15 mouse cellular contexts compared by ENCODE assay signal in the genomic region with DNA sequence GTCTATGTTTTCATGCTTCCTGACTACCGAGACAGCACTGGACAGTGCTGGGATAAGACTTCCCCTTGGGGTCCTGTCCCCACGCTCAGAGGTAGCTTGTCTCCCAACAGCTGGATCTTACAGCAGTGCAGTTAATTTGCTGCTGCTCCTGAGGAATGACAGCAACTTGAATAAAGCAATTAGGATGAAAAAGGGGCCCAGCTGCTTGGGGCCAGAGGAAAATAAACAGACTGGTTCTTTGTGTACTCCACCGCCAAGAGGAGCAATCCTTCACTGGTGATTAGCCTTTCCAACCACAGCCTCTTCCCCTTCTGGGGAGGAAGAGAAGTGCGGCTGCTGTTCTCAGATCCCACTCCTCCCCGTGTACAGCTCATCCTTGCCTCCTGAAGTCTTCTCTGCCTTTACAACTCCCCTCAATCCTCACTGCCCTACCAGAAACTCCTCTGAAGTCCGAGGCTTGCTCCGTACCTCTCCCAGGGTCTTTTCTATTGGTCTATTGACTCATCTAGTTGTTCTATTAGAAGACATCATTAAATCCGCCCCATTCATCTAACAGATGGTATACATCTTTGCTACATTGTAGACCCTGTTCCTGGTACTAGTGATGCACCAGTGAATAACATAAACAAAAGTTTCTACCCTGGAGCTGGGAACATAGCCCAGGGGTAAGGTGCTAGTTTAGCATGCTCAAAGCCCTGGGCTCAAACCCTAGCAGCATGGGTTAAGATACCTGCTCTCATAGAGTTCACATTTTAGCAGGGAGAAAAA. TPM values are rescaled to one million over a fixed set of nuclear protein-coding genes. Genes with fewer than 3 reads are reported as not detected.
DNase-seq lines count a peak whose midpoint lies in the region; ATAC-seq and TF ChIP-seq lines count a peak whose summit lies in the region.
"Had no signal": no experiment of that assay in that cellular context is flagged by ENCODE, and none has a peak within 500 bp of the region (broad histone marks: within the 10 kb centered on the region; RNA-seq: fewer than 3 reads in every experiment).

No protein-coding gene starts in this region.

- 37% methylated on average over 8 of the region's 8 CpGs for WGBS in hindbrain, postnatal 0 days
- 34% methylated on average over 8 of the region's 8 CpGs for WGBS in hindbrain, embryonic 13.5 days

- no peak overlapping the region for H3K4me2 ChIP-seq in hindbrain, postnatal 0 days (ENCODE audit: low read depth, low read length)
- H3K4me2 ChIP-seq in hindbrain, embryonic 13.5 days: no peak overlapping the region
- H3K4me2 ChIP-seq: embryonic facial prominence, embryonic 13.5 days had no signal

- TF ChIP-seq CTCF in hindbrain, postnatal 0 days (IDR thresholded peaks at IDR 0.05; ENCODE audit: low read depth): peak; percentile 54

- ATAC-seq in hindbrain, postnatal 0 days: no peak
- no peak for ATAC-seq in hindbrain, embryonic 13.5 days (ENCODE audit: low FRiP score)
- ATAC-seq: Patski had no signal

- no peaks in the 10 kb centered on the region; the same call in 1 of the 2 replicates for H3K4me1 ChIP-seq in hindbrain, postnatal 0 days (ENCODE audit: insufficient read depth, low read length)
- H3K4me1 ChIP-seq in hindbrain, embryonic 13.5 days (replicated peaks): peaks cover 15% of the 10 kb centered on the region

- no peaks in the 10 kb centered on the region for H3K36me3 ChIP-seq in hindbrain, postnatal 0 days (ENCODE audit: insufficient read depth, low read length)
- H3K36me3 ChIP-seq in hindbrain, embryonic 13.5 days: no peaks in the 10 kb centered on the region
- H3K36me3 ChIP-seq: embryonic facial prominence, embryonic 13.5 days had no signal

- DNase-seq in hindbrain, postnatal 0 days (ENCODE audit: low spot score): peak; percentile 23
- peak; percentile 60 for DNase-seq in embryo, embryonic 10.5 days (ENCODE audit: low spot score)
- DNase-seq in kidney, postnatal 10 days: peak; percentile 61
- peak; percentile 58 for DNase-seq in mesoderm, embryonic 11.5 days (ENCODE audit: low read depth, low spot score)
- DNase-seq in urinary bladder, postnatal 14 days (ENCODE audit: low spot score): no peak
- DNase-seq in right cerebral cortex, adult 2 months (ENCODE audit: low spot score in 2 of 2): no peak
- no peak for DNase-seq in ovary, postnatal 14 days (ENCODE audit: low spot score)

- H3K9me3 ChIP-seq in hindbrain, postnatal 0 days (ENCODE audit: low read length): no peaks in the 10 kb centered on the region
- H3K9me3 ChIP-seq in hindbrain, embryonic 13.5 days: no peaks in the 10 kb centered on the region
- H3K9me3 ChIP-seq: embryonic facial prominence, embryonic 13.5 days; limb, embryonic 10.5 days had no signal

- H3K27me3 ChIP-seq in hindbrain, postnatal 0 days (ENCODE audit: insufficient read depth, low read length): peaks cover 16% of the 10 kb centered on the region
- H3K27me3 ChIP-seq in hindbrain, embryonic 13.5 days: peaks cover 33% of the 10 kb centered on the region
- H3K27me3 ChIP-seq: Patski had no signal

- H3K9ac ChIP-seq in hindbrain, postnatal 0 days (replicated peaks; ENCODE audit: low read length): no peak overlapping the region
- H3K9ac ChIP-seq in hindbrain, embryonic 13.5 days: no peak overlapping the region
- H3K9ac ChIP-seq: embryonic facial prominence, embryonic 13.5 days had no signal

- H3K4me3 ChIP-seq in hindbrain, postnatal 0 days (ENCODE audit: low read length): no peak overlapping the region
- no peak overlapping the region for H3K4me3 ChIP-seq in hindbrain, embryonic 13.5 days
- H3K4me3 ChIP-seq: embryonic facial prominence, embryonic 13.5 days; limb, embryonic 10.5 days had no signal

- no peak overlapping the region for H3K27ac ChIP-seq in hindbrain, postnatal 0 days
- H3K27ac ChIP-seq in hindbrain, embryonic 13.5 days: no peak overlapping the region
- H3K27ac ChIP-seq: embryonic facial prominence, embryonic 13.5 days; limb, embryonic 10.5 days had no signal

RNA-seq across cellular contexts. Expression of gene Kbtbd13, which starts 4.9 kb away (rescaled TPM):
- total RNA-seq in hindbrain, postnatal 0 days (2014; rRNA removed): 1.0 and 1.3 TPM in 2 replicates
- polyA plus RNA-seq in hindbrain, postnatal 0 days (2015; fragmentation: Nextera tagmentation; extraction: Ambion mirVana): 0.46 and 0.50 TPM in 2 replicates
- polyA plus RNA-seq in hindbrain, embryonic 13.5 days (2015; fragmentation: Nextera tagmentation; extraction: Ambion mirVana): 0.65 and 0.79 TPM in 2 replicates
- total RNA-seq: megakaryocyte-erythroid progenitor cell, adult 5-6 weeks had no signal
- polyA plus RNA-seq: C2C12 had no signal

RNA-seq across cellular contexts. Expression of gene Rasl12, which starts 11.7 kb away (rescaled TPM):
- 6.2 and 7.0 TPM in 2 replicates for total RNA-seq in hindbrain, postnatal 0 days (2014; rRNA removed)
- 4.0 and 4.7 TPM in 2 replicates for polyA plus RNA-seq in hindbrain, postnatal 0 days (2015; fragmentation: Nextera tagmentation; extraction: Ambion mirVana)
- polyA plus RNA-seq in hindbrain, embryonic 13.5 days (2015; fragmentation: Nextera tagmentation; extraction: Ambion mirVana): 7.1 and 7.9 TPM in 2 replicates
- total RNA-seq: megakaryocyte-erythroid progenitor cell, adult 5-6 weeks had no signal

RNA-seq across cellular contexts. Expression of gene Ubap1l, which starts 25.7 kb away (rescaled TPM):
- total RNA-seq in hindbrain, postnatal 0 days (2014; rRNA removed): 8.6 and 10.2 TPM in 2 replicates
- 2.4 and 2.6 TPM in 2 replicates for polyA plus RNA-seq in hindbrain, postnatal 0 days (2015; fragmentation: Nextera tagmentation; extraction: Ambion mirVana)
- 2.0 and 2.3 TPM in 2 replicates for polyA plus RNA-seq in hindbrain, embryonic 13.5 days (2015; fragmentation: Nextera tagmentation; extraction: Ambion mirVana)
- polyA plus RNA-seq: heart, embryonic 14.5 days had no signal

RNA-seq across cellular contexts. Expression of gene Slc51b, which starts 36.2 kb away (rescaled TPM):
- not detected in 2 replicates for total RNA-seq in hindbrain, postnatal 0 days (2014; rRNA removed)
- polyA plus RNA-seq in hindbrain, postnatal 0 days (2015; fragmentation: Nextera tagmentation; extraction: Ambion mirVana): not detected in 2 replicates
- polyA plus RNA-seq in hindbrain, embryonic 13.5 days (2015; fragmentation: Nextera tagmentation; extraction: Ambion mirVana): not detected in 2 replicates
- total RNA-seq: megakaryocyte-erythroid progenitor cell, adult 5-6 weeks had no signal
- polyA plus RNA-seq: C2C12; embryonic facial prominence, embryonic 13.5 days; heart, embryonic 14.5 days; limb, embryonic 10.5 days; spleen, adult 2 months had no signal

RNA-seq across cellular contexts. Expression of gene Pdcd7, which starts 40.7 kb away (rescaled TPM):
- total RNA-seq in hindbrain, postnatal 0 days (2014; rRNA removed): 16.2 and 17.5 TPM in 2 replicates
- polyA plus RNA-seq in hindbrain, postnatal 0 days (2015; fragmentation: Nextera tagmentation; extraction: Ambion mirVana): 8.6 and 10.2 TPM in 2 replicates
- polyA plus RNA-seq in hindbrain, embryonic 13.5 days (2015; fragmentation: Nextera tagmentation; extraction: Ambion mirVana): 8.2 and 8.7 TPM in 2 replicates

Comparison
In these comparisons a context has a peak if more than half of its experiments do, and no peak if none do; other contexts are left out.
1. DNase-seq: peak in hindbrain, postnatal 0 days (single experiment), embryo, embryonic 10.5 days (single experiment), kidney, postnatal 10 days (single experiment) and mesoderm, embryonic 11.5 days (single experiment); none in urinary bladder, postnatal 14 days (single experiment), right cerebral cortex, adult 2 months (0 of 2) and ovary, postnatal 14 days (single experiment).